Mouse (Mus musculus): Measurements from ENCODE around the gene Gm15446. TPM values are rescaled to one million over a fixed set of nuclear protein-coding genes. Genes with fewer than 3 reads are reported as not detected.
"Not testable (repeated sequence)": the region's sequence is repeated elsewhere in the genome, so short reads cannot be mapped to it uniquely, and the experiment has no call there.

The Gm15446 gene
- 1 to 10 TPM; 8.4 to 9.3 TPM for total RNA-seq (2021)
- long read RNA-seq, experiment 1, partial matches to known transcripts = 0 of 9 reads
- long read RNA-seq, experiment 1, other reads (novel, unspliced or antisense) = 7 of 9 reads
- long read RNA-seq, experiment 2 = 0 reads

GRCm38 (mm10) chr5:109923261-109924071 is at the start of gene Gm15446:
Gm15446 (plus strand) TSS chr5:109923400.
- peak; percentile 93 to 94 for DNase-seq

GRCm38 (mm10) chr5:109924129-109924528 is 929 bp downstream of the Gm15446 start:
- DNase-seq = not testable (repeated sequence)

GRCm38 (mm10) chr5:109924936-109925335 is 1.7 kb downstream of the Gm15446 start:
- no peak for DNase-seq

- DNase-seq = no peak
Measured at GRCm38 (mm10) chr5:109950281-109950680, 27.1 kb downstream of the Gm15446 start.

- DNase-seq = not testable (repeated sequence)
Measured at GRCm38 (mm10) chr5:109980743-109981142, 57.5 kb downstream of the Gm15446 start.

Other genes starting within 250 kb of the Gm15446 start
- gene 5430403G16Rik, start 232.4 kb upstream of the Gm15446 start, total RNA-seq (2021) = 1 to 10 TPM; 1.8 to 3.4 TPM
- 1 to 10 TPM; 4.7 to 9.5 TPM for gene 4930522L14Rik, start 171.5 kb upstream of the Gm15446 start, total RNA-seq (2021)
- 10 to 100 TPM; 19.1 to 20.2 TPM for gene Zfp932, start 73.1 kb downstream of the Gm15446 start, total RNA-seq (2021)
- gene Gm17655, start 149.1 kb downstream of the Gm15446 start, total RNA-seq (2021) = 1 to 10 TPM; 4.7 to 5.9 TPM
- gene Gm35315, start 171.0 kb downstream of the Gm15446 start, total RNA-seq (2021) = under 1 TPM; 0.10 to 0.49 TPM
- under 1 TPM in 1 of 2 experiments, not detected in 1; 0.10 TPM for gene Plcxd1, start 176.6 kb downstream of the Gm15446 start, total RNA-seq (2021)
- 10 to 100 TPM; 50.6 to 71.9 TPM for gene Gtpbp6, start 184.8 kb downstream of the Gm15446 start, total RNA-seq (2021)
- 1 to 10 TPM; 6.5 to 6.9 TPM for gene Zfp605, start 186.7 kb downstream of the Gm15446 start, total RNA-seq (2021)
- gene Chfr, start 212.4 kb downstream of the Gm15446 start, total RNA-seq (2021) = 10 to 100 TPM; 29.7 to 31.9 TPM

All from adrenal gland, postnatal 36 days (tissue).